Mouse (Mus musculus) heart, postnatal 0 days (tissue): ENCODE data around the gene Uck2.

Experiments used
- CTCF ChIP-seq: IDR thresholded peaks from 2 replicates; pipeline ENCODE4 v1.5.1; 2016; ENCODE audit warnings: antibody characterized with exemption, control low read depth, low read depth
- EP300 ChIP-seq: IDR thresholded peaks from 2 replicates; pipeline ENCODE4 v1.6.1; 2016; ENCODE audit warnings: antibody characterized with exemption, low read depth

DNA sequence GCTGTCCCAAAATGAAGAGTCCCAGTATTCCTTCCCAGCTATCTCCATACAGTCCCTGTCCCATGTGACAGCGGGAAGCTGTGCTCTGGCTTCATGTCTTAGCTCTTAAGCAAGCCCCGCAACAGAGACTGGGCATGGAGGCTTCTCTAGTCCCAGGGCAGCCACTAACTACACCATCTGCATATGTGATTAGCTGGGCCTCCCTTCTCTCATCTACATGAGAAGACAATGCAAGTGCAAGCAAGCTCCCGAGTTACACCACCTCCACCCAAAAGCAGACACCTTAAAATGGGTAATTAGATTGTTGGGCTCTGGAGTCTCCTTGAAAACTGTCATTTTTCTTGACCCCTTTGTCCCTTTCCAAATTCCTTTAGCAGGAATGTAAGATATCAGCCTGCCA lies 3.0 kb downstream of the Uck2 start:
- TF ChIP-seq CTCF (no peak), EP300 (no peak)
